Mouse (Mus musculus) C2C12 (cell line): Measurements from ENCODE around the gene Dyx1c1.

Experiments used
- CTCF ChIP-seq: IDR thresholded peaks from one replicate; pipeline ENCODE4 v1.5.1; 2011; ENCODE audit not compliant: control insufficient read depth, insufficient read depth, insufficient read length
- MAX ChIP-seq: IDR thresholded peaks from one replicate; pipeline ENCODE4 v1.6.1; 2011; ENCODE audit warnings: mild to moderate bottlenecking, control low read depth
- MYOD1 ChIP-seq: IDR thresholded peaks from one replicate; pipeline ENCODE4 v1.6.1; 2011; ENCODE audit warnings: low read depth; ENCODE audit not compliant: control insufficient read depth, insufficient read length
- MYOG ChIP-seq: IDR thresholded peaks from one replicate; pipeline ENCODE4 v1.6.1; 2011; ENCODE audit not compliant: control insufficient read depth, insufficient read length; ENCODE audit errors: extremely low read depth
- USF1 ChIP-seq: IDR thresholded peaks from one replicate; pipeline ENCODE4 v1.6.1; 2011; ENCODE audit warnings: low read depth, mild to moderate bottlenecking, control low read depth, moderate library complexity

DNA sequence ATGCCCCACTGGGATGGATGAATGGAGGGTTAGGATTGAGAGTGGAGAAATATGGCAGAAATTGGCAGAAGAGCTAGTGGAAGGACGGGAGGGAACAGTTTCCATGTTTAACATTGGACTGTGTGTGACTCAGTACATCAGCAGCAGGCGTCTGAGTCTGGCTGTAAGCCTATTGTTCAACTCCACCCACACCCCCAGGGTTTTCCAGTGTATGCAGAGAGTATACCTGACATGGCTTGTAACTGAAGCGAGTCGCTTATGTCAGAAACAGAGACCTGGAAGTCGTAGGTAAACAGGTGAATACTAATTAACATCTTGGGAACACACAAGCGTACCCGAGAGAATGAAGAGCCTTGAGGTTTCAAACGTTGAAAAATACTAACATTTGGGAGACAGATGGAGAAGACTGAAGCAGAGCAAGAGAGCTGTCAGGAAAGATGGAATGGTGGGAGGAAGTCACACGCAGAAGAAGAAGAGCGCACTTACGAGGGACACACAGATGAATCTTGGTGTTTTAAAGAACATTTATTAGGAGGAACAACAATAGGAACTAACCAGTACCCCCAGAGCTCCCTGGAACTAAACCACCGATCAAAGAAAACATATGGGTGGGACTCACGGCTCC is 27.3 kb upstream of the Dyx1c1 start:
- no peak for TF ChIP-seq MAX
- TF ChIP-seq USF1 = no peak
- TF ChIP-seq MYOD1 = no peak
- no peak for TF ChIP-seq CTCF
- TF ChIP-seq MYOG = no peak
